Mouse (Mus musculus) liver, embryonic 11.5 days (tissue): Measurements from ENCODE around the gene Ippk. TPM values are rescaled to one million over a fixed set of nuclear protein-coding genes. Genes with fewer than 3 reads are reported as not detected.

Source experiments
- ATAC-seq: fragments of 200-750 bp; cut with Nextera tagmentation; replicated peaks from 2 replicates; pipeline ENCODE4 v1.8.0; 2017; ENCODE audit warnings: moderate number of reproducible peaks, mild to moderate bottlenecking, moderate TSS enrichment, moderate library complexity; ENCODE audit not compliant: low FRiP score
- DNase-seq: peaks from one replicate; pipeline ENCODE4 v3.0.0-alpha.2; 2017; ENCODE audit warnings: low spot score
- H3K27ac ChIP-seq: fragments of 300-500 bp; sonication (generic); 2 replicates; pipeline ENCODE4 v1.5.1; 2014; ENCODE audit warnings: mild to moderate bottlenecking, low read depth, low read length, control low read depth
- H3K27me3 ChIP-seq: fragments of 300-500 bp; sonication (generic); replicated peaks from 2 replicates; pipeline ENCODE4 v1.6.1; 2014; ENCODE audit warnings: low read length, mixed read lengths; ENCODE audit not compliant: control insufficient read depth, insufficient read depth
- H3K36me3 ChIP-seq: fragments of 300-500 bp; sonication (generic); 2 replicates; pipeline ENCODE4 v1.6.1; 2014; ENCODE audit warnings: mild to moderate bottlenecking, low read length, moderate library complexity, mixed read lengths; ENCODE audit not compliant: control insufficient read depth, insufficient read depth
- H3K4me1 ChIP-seq: fragments of 300-500 bp; sonication (generic); replicated peaks from 2 replicates; pipeline ENCODE4 v1.6.1; 2014; ENCODE audit warnings: low read length, mixed read lengths; ENCODE audit not compliant: control insufficient read depth, insufficient read depth
- H3K4me2 ChIP-seq: fragments of 300-500 bp; sonication (generic); 2 replicates; pipeline ENCODE4 v1.6.1; 2014; ENCODE audit warnings: mild to moderate bottlenecking, control low read depth, moderate library complexity
- H3K4me3 ChIP-seq: fragments of 300-500 bp; sonication (generic); 2 replicates; pipeline ENCODE4 v1.5.1; 2014; ENCODE audit warnings: low read depth, low read length, control low read depth
- H3K9ac ChIP-seq: fragments of 300-500 bp; sonication (generic); 2 replicates; pipeline ENCODE4 v1.6.1; 2014; ENCODE audit warnings: low read depth, low read length, control low read depth
- H3K9me3 ChIP-seq: fragments of 300-500 bp; sonication (generic); 2 replicates; pipeline ENCODE4 v1.6.1; 2016; ENCODE audit warnings: low read length, inconsistent platforms, mixed read lengths; ENCODE audit not compliant: control insufficient read depth
- WGBS: fragments of 180-500 bp; shearing (Covaris S2); extraction: QIAGEN DNeasy Blood & Tissue Kit; methylation state at CpG from one replicate; pipeline ENCODE4 v1.1.7; 2014; 5-methylcytosine and 5-hydroxymethylcytosine counted together
- polyA plus RNA-seq: library from polyadenylated mRNA; unstranded; fragments of >200 nt; fragmentation: Nextera tagmentation; extraction: Ambion mirVana; gene quantifications from 2 replicates; pipeline ENCODE4 v1.2.1, GENCODE M21; 2014

The Ippk gene
- polyA plus RNA-seq, 1 experiment from 2014 or later, result 19.0 TPM

- Histone ChIP-seq H3K27me3 (no peaks in the 10 kb centered on the region), H3K4me3 (no peak overlapping the region), H3K36me3 (peaks cover 26% of the 10 kb centered on the region), H3K4me1 (no peaks in the 10 kb centered on the region), H3K9me3 (no peaks in the 10 kb centered on the region), H3K9ac (no peak overlapping the region), H3K27ac (no peak overlapping the region), H3K4me2 (no peak overlapping the region)
- DNase-seq, result no peak
- no peak for ATAC-seq
- WGBS, result 95% methylated on average over 6 of the region's 6 CpGs
These were observed 23.4 kb downstream of the Ippk start for GRCm38 (mm10) chr13:49444451-49444850.

DNA sequence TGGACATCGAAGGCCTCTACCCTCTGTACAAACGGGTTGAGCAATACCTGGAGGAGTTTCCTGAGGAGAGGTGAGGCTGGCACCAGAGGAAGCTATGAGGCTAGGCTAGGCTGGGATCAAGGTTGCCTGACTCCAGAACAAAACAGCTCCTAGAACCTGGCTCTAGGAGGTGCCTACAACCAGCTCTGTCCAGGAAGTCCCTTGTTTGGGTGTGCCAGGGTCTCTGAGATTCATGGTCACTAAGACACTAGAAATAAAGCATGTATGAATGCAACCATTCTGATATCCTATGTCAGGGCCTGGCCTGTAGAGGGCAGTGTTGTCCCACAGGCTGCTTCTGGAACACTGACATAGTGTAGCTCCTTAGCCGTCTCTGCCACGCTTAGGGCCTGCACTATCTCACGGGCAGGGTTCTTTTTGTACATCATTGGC is 28.3 kb downstream of the Ippk start:
- Histone ChIP-seq H3K9me3 (no peaks in the 10 kb centered on the region), H3K9ac (no peak overlapping the region), H3K4me3 (no peak overlapping the region), H3K27ac (no peak overlapping the region), H3K4me1 (no peaks in the 10 kb centered on the region), H3K4me2 (no peak overlapping the region), H3K27me3 (no peaks in the 10 kb centered on the region), H3K36me3 (peaks cover 13% of the 10 kb centered on the region)
- DNase-seq, result peak; percentile 62
- 47% methylated on average over 5 of the region's 5 CpGs for WGBS
- peak; percentile 64 for ATAC-seq

- 85% methylated on average over 4 of the region's 4 CpGs for WGBS
- H3K36me3 ChIP-seq, result peaks cover 11% of the 10 kb centered on the region
- H3K27ac ChIP-seq, result no peak overlapping the region
- H3K4me1 ChIP-seq, result no peaks in the 10 kb centered on the region
- ATAC-seq (no peak), DNase-seq (no peak)
- H3K27me3 ChIP-seq, result no peaks in the 10 kb centered on the region
- H3K9ac ChIP-seq, result no peak overlapping the region
- no peak overlapping the region for H3K4me2 ChIP-seq
- H3K9me3 ChIP-seq, result no peaks in the 10 kb centered on the region
- H3K4me3 ChIP-seq, result no peak overlapping the region
These were observed 39.2 kb downstream of the Ippk start for GRCm38 (mm10) chr13:49460276-49460675.

DNA sequence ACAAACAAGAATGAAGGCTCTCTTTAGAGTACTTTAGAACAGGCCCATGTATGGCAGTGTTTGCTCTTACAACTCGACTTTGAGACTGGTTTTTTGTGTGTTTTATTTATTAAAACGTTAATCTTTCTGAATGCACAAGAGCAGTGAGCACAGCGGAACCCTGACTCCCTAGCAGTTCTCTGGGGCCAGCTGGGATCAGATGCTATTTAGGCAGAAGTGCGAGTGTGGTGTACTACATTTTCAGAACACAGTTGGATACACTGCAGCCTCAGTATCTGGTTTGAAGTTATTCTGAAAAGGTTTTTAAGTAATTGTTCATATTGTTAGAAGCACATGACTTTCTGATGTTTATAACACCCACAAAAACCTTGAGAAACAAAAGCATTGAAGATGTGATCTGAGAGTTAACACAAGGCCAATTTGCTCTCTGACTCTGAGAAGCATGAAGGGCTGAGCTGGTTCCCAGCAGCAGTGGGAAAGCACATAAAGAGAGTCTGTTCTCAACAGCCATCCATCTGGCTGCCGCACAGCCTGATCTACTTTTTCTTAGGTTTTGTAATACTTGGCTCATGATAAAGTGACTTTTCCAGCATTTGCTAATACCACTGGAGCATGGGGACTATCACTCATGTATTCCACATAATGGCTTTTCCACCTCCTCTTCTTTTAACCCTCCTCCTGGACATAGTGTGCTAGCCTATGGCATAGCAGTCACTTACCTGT is 39.8 kb downstream of the Ippk start:
- WGBS, result 84% methylated on average over 5 of the region's 5 CpGs
- Histone ChIP-seq H3K4me2 (no peak overlapping the region), H3K9ac (no peak overlapping the region), H3K36me3 (peaks cover 11% of the 10 kb centered on the region), H3K9me3 (no peaks in the 10 kb centered on the region), H3K27me3 (no peaks in the 10 kb centered on the region), H3K4me3 (no peak overlapping the region), H3K4me1 (no peaks in the 10 kb centered on the region), H3K27ac (no peak overlapping the region)
- DNase-seq, result no peak
- ATAC-seq, result no peak

DNA sequence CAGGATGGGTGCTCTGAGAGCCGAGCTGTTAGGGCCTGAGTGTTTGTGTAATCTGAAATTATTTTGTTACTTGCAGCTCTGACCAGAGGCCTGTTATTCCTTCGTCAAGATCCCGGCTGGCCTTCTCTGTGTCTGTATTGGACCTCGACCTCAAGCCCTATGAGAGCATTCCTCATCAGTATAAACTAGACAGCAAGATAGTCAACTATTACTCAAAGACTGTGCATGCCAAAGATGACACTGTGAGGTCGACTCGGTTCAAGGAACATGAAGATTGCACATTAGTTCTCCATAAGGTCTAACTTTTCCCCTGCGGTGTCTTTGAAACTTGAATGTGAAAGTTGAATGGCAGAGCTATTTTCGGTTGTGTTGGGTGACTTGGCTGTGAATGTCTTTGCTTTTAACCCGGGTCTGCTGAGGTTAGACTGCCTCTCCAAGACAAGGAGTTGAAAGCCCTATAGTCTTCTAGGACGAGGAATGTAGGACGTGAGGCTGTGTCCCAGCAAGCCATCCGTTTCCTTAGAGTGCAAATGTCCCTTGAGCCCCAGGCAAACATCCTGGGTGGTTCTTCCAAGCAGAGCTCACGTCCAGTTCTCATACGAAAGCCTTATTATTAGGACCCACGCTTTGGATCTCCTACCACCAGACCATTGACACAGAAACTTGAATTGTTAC is 40.5 kb downstream of the Ippk start:
- no peak overlapping the region for H3K4me3 ChIP-seq
- no peak overlapping the region for H3K27ac ChIP-seq
- H3K27me3 ChIP-seq, result no peaks in the 10 kb centered on the region
- DNase-seq (no peak), ATAC-seq (no peak)
- WGBS, result 89% methylated on average over 15 of the region's 15 CpGs
- no peak overlapping the region for H3K9ac ChIP-seq
- H3K36me3 ChIP-seq, result peaks cover 11% of the 10 kb centered on the region
- H3K4me2 ChIP-seq, result no peak overlapping the region
- H3K9me3 ChIP-seq, result no peaks in the 10 kb centered on the region
- H3K4me1 ChIP-seq, result no peaks in the 10 kb centered on the region

- H3K36me3 ChIP-seq, result peaks cover 11% of the 10 kb centered on the region
These were observed 41.9 kb downstream of the Ippk start for GRCm38 (mm10) chr13:49462921-49463320.

DNA sequence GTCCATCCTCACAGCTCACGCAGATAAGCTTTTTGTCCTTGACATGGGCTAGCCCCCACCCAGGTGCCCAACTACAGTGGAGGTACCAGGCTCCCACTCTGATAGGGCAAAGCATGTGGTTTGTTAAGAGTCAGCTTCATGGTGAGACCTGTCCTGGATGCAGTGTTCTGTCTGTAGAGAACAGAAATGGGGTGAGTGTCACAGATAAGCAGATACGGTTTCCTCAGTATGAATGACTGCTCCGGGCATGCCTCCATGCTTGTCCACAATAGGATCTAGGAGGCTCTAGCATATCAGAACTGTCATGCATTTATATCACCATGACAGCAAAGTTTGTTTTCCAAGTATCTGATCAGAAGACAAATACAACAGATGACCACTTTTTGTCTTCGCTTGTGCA is 44.8 kb downstream of the Ippk start:
- Histone ChIP-seq H3K27ac (no peak overlapping the region), H3K4me2 (no peak overlapping the region), H3K4me1 (no peaks in the 10 kb centered on the region), H3K36me3 (peaks cover 11% of the 10 kb centered on the region), H3K27me3 (no peaks in the 10 kb centered on the region), H3K9me3 (no peaks in the 10 kb centered on the region), H3K4me3 (no peak overlapping the region), H3K9ac (no peak overlapping the region)
- DNase-seq (no peak), ATAC-seq (peak; percentile 54; the same call in 1 of the 2 replicates)
- WGBS, result 75% methylated on average over 4 of the region's 4 CpGs

More at GRCm38 (mm10) chr13:49462921-49463320, 41.9 kb downstream of the Ippk start:
- Histone ChIP-seq H3K4me3 (no peak overlapping the region), H3K9ac (no peak overlapping the region), H3K4me1 (no peaks in the 10 kb centered on the region), H3K27me3 (no peaks in the 10 kb centered on the region), H3K9me3 (no peaks in the 10 kb centered on the region), H3K27ac (no peak overlapping the region), H3K4me2 (no peak overlapping the region)
- DNase-seq, result no peak
- WGBS, result 96% methylated on average over 2 of the region's 2 CpGs
- ATAC-seq, result no peak

GRCm38 (mm10) chr13:49466393-49467075 is 45.5 kb downstream of the Ippk start:
- Histone ChIP-seq H3K9me3 (no peaks in the 10 kb centered on the region), H3K4me1 (no peaks in the 10 kb centered on the region), H3K4me3 (no peak overlapping the region), H3K36me3 (peaks cover 7% of the 10 kb centered on the region; the same call in 1 of the 2 replicates), H3K27ac (no peak overlapping the region), H3K27me3 (no peaks in the 10 kb centered on the region), H3K4me2 (no peak overlapping the region), H3K9ac (no peak overlapping the region)
- WGBS, result 78% methylated on average over 11 of the region's 11 CpGs
- no peak for ATAC-seq
- DNase-seq, result no peak
